Mouse (Mus musculus) heart, postnatal 4 days (tissue): Measurements from ENCODE around the gene Gpn2. TPM values are rescaled to one million over a fixed set of nuclear protein-coding genes. Genes with fewer than 3 reads are reported as not detected.
A peak's percentile ranks its signal among the peaks of the same experiment; 100 is the strongest.

Experiments used
- DNase-seq: peaks from one replicate; pipeline ENCODE4 v3.0.0; 2021
- total RNA-seq, 2 experiments: library from RNA; stranded (reverse); gene quantifications; 2 replicates each; pipeline ENCODE4 v1.2.3; 2021

Gpn2 gene
- total RNA-seq = 10 to 100 TPM; 11.0 to 11.1 TPM

- DNase-seq = peak; percentile 84
Observed at GRCm38 (mm10) chr4:133584059-133584951, at the start of gene Gpn2. TSS of gene Gpn2 (plus strand) at chr4:133584362.

- DNase-seq = no peak
Observed at GRCm38 (mm10) chr4:133536081-133536480, 48.1 kb upstream of the Gpn2 start.

GRCm38 (mm10) chr4:133536652-133537051 is 47.5 kb upstream of the Gpn2 start:
- no peak for DNase-seq

GRCm38 (mm10) chr4:133545272-133546231 is 38.6 kb upstream of the Gpn2 start, which contains the start of gene Nudc:
TSS of gene Nudc (minus strand) at chr4:133545996.
- peak; percentile 97 for DNase-seq

GRCm38 (mm10) chr4:133552029-133552428 is 32.1 kb upstream of the Gpn2 start:
- DNase-seq = no peak

GRCm38 (mm10) chr4:133552768-133553447 is 31.3 kb upstream of the Gpn2 start, which contains the start of gene Nr0b2:
TSS of gene Nr0b2 (plus strand) at chr4:133553376.
- peak; percentile 66 for DNase-seq

- DNase-seq = peak; percentile 43
Observed at GRCm38 (mm10) chr4:133553448-133554330, 30.5 kb upstream of the Gpn2 start.

- no peak for DNase-seq
Observed at GRCm38 (mm10) chr4:133557041-133557717, 27.0 kb upstream of the Gpn2 start.

GRCm38 (mm10) chr4:133559846-133560245 is 24.3 kb upstream of the Gpn2 start:
- DNase-seq = no peak

- no peak for DNase-seq
Observed at GRCm38 (mm10) chr4:133561622-133562021, 22.5 kb upstream of the Gpn2 start.

GRCm38 (mm10) chr4:133563123-133563571 is 21.0 kb upstream of the Gpn2 start:
- peak; percentile 85 for DNase-seq

- no peak for DNase-seq
Observed at GRCm38 (mm10) chr4:133567251-133567650, 16.9 kb upstream of the Gpn2 start.

- no peak for DNase-seq
Observed at GRCm38 (mm10) chr4:133569291-133570065, 14.7 kb upstream of the Gpn2 start.

GRCm38 (mm10) chr4:133570066-133570466 is 14.1 kb upstream of the Gpn2 start:
- no peak for DNase-seq

- DNase-seq = peak; percentile 94
Observed at GRCm38 (mm10) chr4:133574070-133574842, 9.9 kb upstream of the Gpn2 start, which contains the start of gene Gpatch3. TSS of gene Gpatch3 (plus strand) at chr4:133574745.

GRCm38 (mm10) chr4:133574843-133575202 is 9.3 kb upstream of the Gpn2 start:
- DNase-seq = no peak

- no peak for DNase-seq
Observed at GRCm38 (mm10) chr4:133577983-133578382, 6.2 kb upstream of the Gpn2 start.

GRCm38 (mm10) chr4:133583690-133584058 is 488 bp upstream of the Gpn2 start:
- DNase-seq = no peak

GRCm38 (mm10) chr4:133592570-133592969 is 8.4 kb downstream of the Gpn2 start:
- peak; percentile 80 for DNase-seq
